Mouse (Mus musculus) liver, embryonic 14.5 days (tissue): Measurements from ENCODE around the gene S100a16. TPM values are rescaled to one million over a fixed set of nuclear protein-coding genes. Genes with fewer than 3 reads are reported as not detected.
A peak's percentile ranks its signal among the peaks of the same experiment; 100 is the strongest.

Experiments used
- ATAC-seq: fragments of 200-750 bp; cut with Nextera tagmentation; 2 replicates; pipeline ENCODE4 v1.8.0; 2017; ENCODE audit warnings: moderate number of reproducible peaks, mild to moderate bottlenecking, moderate library complexity; ENCODE audit not compliant: insufficient read depth
- DNase-seq, 3 experiments: peaks; one replicate each; pipeline ENCODE4 v3.0.0-alpha.2; 2012 to 2013; ENCODE audit warnings: low read depth in 3 of 3, low spot score in 3 of 3
- H3K27ac ChIP-seq: fragments of 300-500 bp; sonication (generic); 2 replicates; pipeline ENCODE4 v1.5.1; 2014; ENCODE audit warnings: moderate library complexity, mild to moderate bottlenecking, control low read depth, inconsistent platforms
- H3K27me3 ChIP-seq: fragments of 300-500 bp; sonication (generic); 2 replicates; pipeline ENCODE4 v1.6.1; 2014; ENCODE audit warnings: mild to moderate bottlenecking, low read length, moderate library complexity; ENCODE audit not compliant: control insufficient read depth, insufficient read depth
- H3K36me3 ChIP-seq: fragments of 300-500 bp; sonication (generic); replicated peaks from 2 replicates; pipeline ENCODE4 v1.6.1; 2014; ENCODE audit warnings: low read depth; ENCODE audit not compliant: control insufficient read depth, insufficient read depth
- H3K4me1 ChIP-seq, 2 experiments: fragments of 200-500 bp in 1 of 2; fragments of 300-500 bp in 1 of 2; sonication (generic) in 1 of 2; replicated peaks; 2 replicates each; pipeline ENCODE4 v1.6.1; 2012 to 2014; ENCODE audit warnings: antibody characterized with exemption in 1 of 2, inconsistent platforms in 1 of 2, low read length in 1 of 2; ENCODE audit not compliant: control insufficient read depth in 2 of 2, insufficient read depth in 2 of 2
- H3K4me2 ChIP-seq: fragments of 300-500 bp; sonication (generic); 2 replicates; pipeline ENCODE4 v1.6.1; 2014; ENCODE audit warnings: low read depth, mild to moderate bottlenecking, control low read depth, moderate library complexity
- H3K4me3 ChIP-seq, 2 experiments: fragments of 200-500 bp in 1 of 2; fragments of 300-500 bp in 1 of 2; sonication (generic) in 1 of 2; 2 replicates each; pipeline ENCODE4 v1.5.1; 2012 to 2014; ENCODE audit warnings: low read depth in 2 of 2, low read length in 2 of 2, mild to moderate bottlenecking in 2 of 2, control low read depth in 1 of 2, inconsistent platforms in 1 of 2, moderate library complexity in 1 of 2; ENCODE audit not compliant: insufficient read depth in 1 of 2
- H3K9ac ChIP-seq: fragments of 300-500 bp; sonication (generic); replicated peaks from 2 replicates; pipeline ENCODE4 v1.6.1; 2014; ENCODE audit warnings: mild to moderate bottlenecking, control low read depth, moderate library complexity
- H3K9me3 ChIP-seq: fragments of 300-500 bp; sonication (generic); 2 replicates; pipeline ENCODE4 v1.6.1; 2016; ENCODE audit warnings: low read length, mixed read lengths; ENCODE audit not compliant: control insufficient read depth
- CTCF ChIP-seq: IDR thresholded peaks from 2 replicates; pipeline ENCODE4 v1.5.1; 2016; ENCODE audit warnings: antibody characterized with exemption, low read depth, control low read depth
- EP300 ChIP-seq: IDR thresholded peaks from 2 replicates; pipeline ENCODE4 v1.6.1; 2016; ENCODE audit warnings: antibody characterized with exemption, low read depth
- WGBS: fragments of 180-500 bp; shearing (Covaris S2); extraction: QIAGEN DNeasy Blood & Tissue Kit; methylation state at CpG from one replicate; pipeline ENCODE4 v1.1.7; 2014; ENCODE audit not compliant: insufficient replicate concordance; 5-methylcytosine and 5-hydroxymethylcytosine counted together
- polyA plus RNA-seq, 2 experiments: library from polyadenylated mRNA; depleted of rRNA in 1 of 2; stranded (reverse) in 1 of 2; unstranded in 1 of 2; fragments of >200 nt; fragmentation: Nextera tagmentation in 1 of 2; extraction: Ambion mirVana in 1 of 2; gene quantifications; 2 replicates each; pipeline versions ENCODE4 v1.2.1 to v1.2.3; 2012 to 2014

S100a16 gene
- polyA plus RNA-seq, 2 experiments = 12.3 to 24.1 TPM

GRCm38 (mm10) chr3:90517711-90518110, 19.3 kb upstream of the S100a16 start:
- 89% methylated on average over 4 of the region's 4 CpGs for WGBS
- TF ChIP-seq EP300 (no peak), CTCF (no peak)

GRCm38 (mm10) chr3:90525421-90525820, 11.6 kb upstream of the S100a16 start:
- no peak overlapping the region for H3K9ac ChIP-seq
- ATAC-seq (no peak), DNase-seq (peak in 2 of 3 experiments; percentile 37 to 39)
- no peak overlapping the region for H3K27ac ChIP-seq
- H3K4me3 ChIP-seq = no peak overlapping the region
- TF ChIP-seq EP300 = no peak
- peak; percentile 72 for TF ChIP-seq CTCF
- 43% methylated on average over 4 of the region's 4 CpGs for WGBS
- no peaks in the 10 kb centered on the region for H3K36me3 ChIP-seq
- H3K9me3 ChIP-seq = no peaks in the 10 kb centered on the region
- H3K27me3 ChIP-seq = no peaks in the 10 kb centered on the region
- H3K4me2 ChIP-seq = no peak overlapping the region
- no peaks in the 10 kb centered on the region for H3K4me1 ChIP-seq

More at GRCm38 (mm10) chr3:90517711-90518110, 19.3 kb upstream of the S100a16 start:
- no peaks in the 10 kb centered on the region; the same call in 1 of the 2 replicates for H3K27me3 ChIP-seq
- no peaks in the 10 kb centered on the region for H3K9me3 ChIP-seq
- no peaks in the 10 kb centered on the region for H3K36me3 ChIP-seq
- H3K27ac ChIP-seq = no peak overlapping the region
- DNase-seq (no peak), ATAC-seq (no peak)
- H3K4me3 ChIP-seq = no peak overlapping the region
- no peak overlapping the region for H3K9ac ChIP-seq
- H3K4me2 ChIP-seq = no peak overlapping the region
- H3K4me1 ChIP-seq = peaks cover 5 to 19% of the 10 kb centered on the region in 2 experiments

GRCm38 (mm10) chr3:90526076-90526475, 11.0 kb upstream of the S100a16 start:
- WGBS = 57% methylated on average over 2 of the region's 2 CpGs
- no peaks in the 10 kb centered on the region for H3K4me1 ChIP-seq
- H3K9ac ChIP-seq = no peak overlapping the region
- H3K27me3 ChIP-seq = no peaks in the 10 kb centered on the region
- DNase-seq (no peak), ATAC-seq (no peak)
- no peak overlapping the region for H3K4me2 ChIP-seq
- H3K27ac ChIP-seq = no peak overlapping the region
- TF ChIP-seq EP300 (no peak), CTCF (no peak)
- no peaks in the 10 kb centered on the region for H3K36me3 ChIP-seq
- no peak overlapping the region for H3K4me3 ChIP-seq
- no peaks in the 10 kb centered on the region for H3K9me3 ChIP-seq

- H3K4me3 ChIP-seq = no peak within 1 kb of the TSS
- H3K4me1 ChIP-seq = no peaks in the 10 kb centered on the region
- DNase-seq = no peak
- TF ChIP-seq EP300 (no peak), CTCF (no peak)
- no peak within 1 kb of the TSS for H3K9ac ChIP-seq
- no peak within 1 kb of the TSS for H3K27ac ChIP-seq
- 40% methylated on average over 5 of the region's 5 CpGs for WGBS
- H3K27me3 ChIP-seq = no peaks in the 10 kb centered on the region
- no peak for ATAC-seq
- no peak within 1 kb of the TSS for H3K4me2 ChIP-seq
- H3K9me3 ChIP-seq = no peaks in the 10 kb centered on the region
- no peaks in the 10 kb centered on the region for H3K36me3 ChIP-seq
These were observed 10.5 kb upstream of the S100a16 start, which contains the start of gene S100a14 for GRCm38 (mm10) chr3:90526580-90526979. S100a14 (plus strand) TSS chr3:90526856.

GRCm38 (mm10) chr3:90527291-90527873, 9.7 kb upstream of the S100a16 start:
- Histone ChIP-seq H3K27me3 (no peaks in the 10 kb centered on the region), H3K4me2 (no peak overlapping the region), H3K9ac (no peak overlapping the region), H3K4me1 (no peaks in the 10 kb centered on the region), H3K27ac (no peak overlapping the region), H3K36me3 (no peaks in the 10 kb centered on the region), H3K9me3 (no peaks in the 10 kb centered on the region), H3K4me3 (no peak overlapping the region)
- no peak for DNase-seq
- TF ChIP-seq CTCF = no peak
- TF ChIP-seq EP300 = no peak
- no peak for ATAC-seq
- WGBS = 56% methylated on average over 7 of the region's 7 CpGs
